Mouse (Mus musculus) forebrain, embryonic 15.5 days (tissue): ENCODE data around the gene Stn1. TPM values are rescaled to one million over a fixed set of nuclear protein-coding genes. Genes with fewer than 3 reads are reported as not detected.

Experiments
- ATAC-seq: fragments of 200-750 bp; cut with Nextera tagmentation; replicated peaks from 2 replicates; pipeline ENCODE4 v1.8.0; 2017; ENCODE audit warnings: mild to moderate bottlenecking, moderate TSS enrichment, moderate library complexity
- H3K27ac ChIP-seq: fragments of 300-500 bp; sonication (generic); replicated peaks from 2 replicates; pipeline ENCODE4 v1.5.1; 2015; ENCODE audit warnings: mild to moderate bottlenecking, inconsistent platforms
- H3K27me3 ChIP-seq: fragments of 300-500 bp; sonication (generic); 2 replicates; pipeline ENCODE4 v1.6.1; 2015; ENCODE audit warnings: inconsistent platforms
- H3K36me3 ChIP-seq: fragments of 300-500 bp; sonication (generic); 2 replicates; pipeline ENCODE4 v1.6.1; 2015; ENCODE audit warnings: mild to moderate bottlenecking, inconsistent platforms
- H3K4me1 ChIP-seq: fragments of 300-500 bp; sonication (generic); 2 replicates; pipeline ENCODE4 v1.6.1; 2015; ENCODE audit warnings: inconsistent platforms
- H3K4me2 ChIP-seq: fragments of 300-500 bp; sonication (generic); replicated peaks from 2 replicates; pipeline ENCODE4 v1.6.1; 2015; ENCODE audit warnings: mild to moderate bottlenecking, inconsistent platforms
- H3K4me3 ChIP-seq: fragments of 300-500 bp; sonication (generic); 2 replicates; pipeline ENCODE4 v1.5.1; 2015; ENCODE audit warnings: mild to moderate bottlenecking, inconsistent platforms
- H3K9ac ChIP-seq: fragments of 300-500 bp; sonication (generic); replicated peaks from 2 replicates; pipeline ENCODE4 v1.6.1; 2015; ENCODE audit warnings: mild to moderate bottlenecking, inconsistent platforms
- H3K9me3 ChIP-seq: fragments of 300-500 bp; sonication (generic); 2 replicates; pipeline ENCODE4 v1.6.1; 2016; ENCODE audit warnings: inconsistent platforms
- WGBS: fragments of 180-500 bp; shearing (Covaris S2); methylation state at CpG from one replicate; pipeline ENCODE4 v1.1.7; 2015; ENCODE audit warnings: mixed read lengths; 5-methylcytosine and 5-hydroxymethylcytosine counted together
- polyA plus RNA-seq: library from polyadenylated mRNA; unstranded; fragments of >200 nt; fragmentation: Nextera tagmentation; extraction: Ambion mirVana; gene quantifications from 2 replicates; pipeline ENCODE4 v1.2.1, GENCODE M21; 2015

The Stn1 gene
- polyA plus RNA-seq, 1 experiment from 2014 or later, result 33.6 TPM

DNA sequence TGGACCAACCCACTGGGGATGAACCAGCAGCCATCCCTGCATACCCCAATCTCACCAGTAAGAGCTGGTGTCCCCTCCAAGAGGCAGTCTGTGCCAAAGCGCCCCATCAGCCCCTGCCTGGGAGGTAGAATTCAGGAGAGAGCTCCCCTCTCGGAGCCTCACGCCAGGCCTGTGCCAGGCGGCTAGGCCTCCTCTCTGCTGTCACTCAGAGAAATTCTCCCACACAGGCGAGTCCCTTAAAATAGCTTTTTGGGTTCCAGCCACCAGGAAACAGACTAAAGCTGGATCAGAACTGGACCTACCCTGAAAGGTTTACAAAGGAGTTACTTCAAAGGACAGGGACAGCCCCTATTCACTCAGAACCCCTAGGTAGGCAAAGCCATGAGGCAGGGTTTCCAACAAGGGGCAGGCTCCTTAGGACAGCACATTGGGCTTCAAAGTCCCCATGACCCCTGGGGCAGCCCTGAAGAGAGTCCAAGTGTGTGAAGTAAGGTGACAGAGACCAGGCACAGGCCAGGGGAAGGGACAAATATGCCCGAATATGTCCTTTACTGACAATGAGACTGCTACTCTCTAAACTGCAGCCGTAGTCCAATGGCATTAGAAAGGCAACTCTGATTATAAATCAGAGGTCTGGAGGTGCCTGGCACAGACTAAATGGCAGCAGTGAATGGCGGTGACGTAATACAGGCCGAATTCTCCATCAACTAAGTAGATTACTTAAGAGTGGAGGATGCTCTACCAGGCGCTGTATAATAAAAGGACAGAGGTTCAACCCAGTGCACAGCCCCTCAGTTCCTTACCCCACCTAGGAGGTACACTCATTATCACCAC is 82.9 kb downstream of the Stn1 start:
- 52% methylated on average over 11 of the region's 11 CpGs for WGBS
- no peaks in the 10 kb centered on the region for H3K36me3 ChIP-seq
- H3K27me3 ChIP-seq, result no peaks in the 10 kb centered on the region
- no peaks in the 10 kb centered on the region for H3K9me3 ChIP-seq
- H3K4me3 ChIP-seq, result no peak overlapping the region
- H3K9ac ChIP-seq, result no peak overlapping the region
- peak overlapping the region; percentile 47 for H3K27ac ChIP-seq
- no peak overlapping the region for H3K4me2 ChIP-seq
- peak; percentile 36; the same call in 1 of the 2 replicates for ATAC-seq
- H3K4me1 ChIP-seq, result peaks cover 24% of the 10 kb centered on the region

DNA sequence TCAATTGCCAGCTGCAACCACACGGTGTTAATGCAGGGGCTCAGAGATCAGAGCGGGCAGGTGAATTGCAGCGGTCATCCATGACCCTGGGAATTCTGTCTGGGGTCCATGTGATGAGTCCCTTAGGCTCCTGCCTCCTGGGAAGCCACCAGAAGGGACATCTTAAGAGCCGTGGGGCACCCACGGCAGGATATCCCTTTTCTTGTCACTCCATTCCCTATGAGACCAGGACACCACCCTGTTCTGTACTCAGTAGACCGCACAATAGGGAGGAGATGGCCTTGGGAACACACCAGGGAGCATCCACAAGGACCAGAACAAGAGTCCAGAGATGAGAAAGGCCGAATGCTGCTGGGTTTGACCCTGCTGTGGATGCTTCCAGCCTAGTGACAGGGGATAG is 84.0 kb downstream of the Stn1 start:
- Histone ChIP-seq H3K9ac (no peak overlapping the region), H3K36me3 (no peaks in the 10 kb centered on the region), H3K4me2 (no peak overlapping the region), H3K4me3 (no peak overlapping the region), H3K27me3 (no peaks in the 10 kb centered on the region), H3K27ac (no peak overlapping the region), H3K9me3 (no peaks in the 10 kb centered on the region), H3K4me1 (peaks cover 31% of the 10 kb centered on the region)
- 87% methylated on average over 7 of the region's 7 CpGs for WGBS
- no peak for ATAC-seq

DNA sequence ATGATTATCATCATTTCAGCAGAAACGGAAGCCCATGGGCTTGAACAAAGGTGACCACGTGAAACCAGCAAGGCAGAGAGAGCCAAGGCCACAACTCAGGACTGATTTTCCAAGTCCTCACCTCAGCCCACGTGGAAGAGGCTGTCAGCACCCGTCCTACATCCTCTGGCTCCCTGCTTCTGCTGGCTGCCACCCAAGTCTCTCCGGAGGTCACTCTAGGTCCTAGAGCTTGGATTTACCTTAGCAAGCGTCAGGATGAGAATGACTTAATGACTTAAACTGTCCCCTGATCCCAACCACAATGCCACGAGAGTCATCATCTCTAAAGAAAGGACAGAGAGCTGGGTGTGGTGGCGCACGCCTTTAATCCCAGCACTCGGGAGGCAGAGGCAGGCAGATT is 84.6 kb downstream of the Stn1 start:
- no peaks in the 10 kb centered on the region for H3K36me3 ChIP-seq
- no peak overlapping the region for H3K27ac ChIP-seq
- WGBS, result 88% methylated on average over 10 of the region's 10 CpGs
- no peak for ATAC-seq
- H3K4me3 ChIP-seq, result no peak overlapping the region
- H3K4me2 ChIP-seq, result no peak overlapping the region
- H3K4me1 ChIP-seq, result peaks cover 37% of the 10 kb centered on the region
- H3K9ac ChIP-seq, result no peak overlapping the region
- no peaks in the 10 kb centered on the region for H3K9me3 ChIP-seq
- no peaks in the 10 kb centered on the region for H3K27me3 ChIP-seq

DNA sequence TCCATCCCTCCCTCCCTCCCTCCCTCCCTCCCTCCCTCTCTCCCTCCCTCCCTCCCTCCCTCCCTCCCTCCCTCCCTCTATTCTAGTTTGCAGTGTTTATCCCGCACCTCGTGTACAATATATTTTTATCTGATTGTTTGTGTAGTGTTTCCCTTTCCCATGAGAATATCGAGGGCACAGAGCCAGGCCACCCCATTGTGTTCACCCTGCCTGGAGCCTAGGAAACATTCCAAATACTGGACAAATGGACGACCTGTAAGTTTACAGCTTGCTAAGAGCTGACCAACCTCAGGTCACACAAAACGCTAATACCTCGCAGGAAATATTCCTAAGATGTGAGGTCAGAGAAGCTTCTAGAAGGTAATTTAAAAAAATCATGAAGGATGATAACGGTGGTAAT is 85.1 kb downstream of the Stn1 start:
- Histone ChIP-seq H3K36me3 (no peaks in the 10 kb centered on the region), H3K27me3 (no peaks in the 10 kb centered on the region), H3K9ac (no peak overlapping the region), H3K4me1 (peaks cover 41% of the 10 kb centered on the region), H3K27ac (no peak overlapping the region), H3K9me3 (no peaks in the 10 kb centered on the region), H3K4me2 (no peak overlapping the region), H3K4me3 (no peak overlapping the region)
- ATAC-seq, result no peak
- WGBS, result 74% methylated on average over 6 of the region's 7 CpGs

DNA sequence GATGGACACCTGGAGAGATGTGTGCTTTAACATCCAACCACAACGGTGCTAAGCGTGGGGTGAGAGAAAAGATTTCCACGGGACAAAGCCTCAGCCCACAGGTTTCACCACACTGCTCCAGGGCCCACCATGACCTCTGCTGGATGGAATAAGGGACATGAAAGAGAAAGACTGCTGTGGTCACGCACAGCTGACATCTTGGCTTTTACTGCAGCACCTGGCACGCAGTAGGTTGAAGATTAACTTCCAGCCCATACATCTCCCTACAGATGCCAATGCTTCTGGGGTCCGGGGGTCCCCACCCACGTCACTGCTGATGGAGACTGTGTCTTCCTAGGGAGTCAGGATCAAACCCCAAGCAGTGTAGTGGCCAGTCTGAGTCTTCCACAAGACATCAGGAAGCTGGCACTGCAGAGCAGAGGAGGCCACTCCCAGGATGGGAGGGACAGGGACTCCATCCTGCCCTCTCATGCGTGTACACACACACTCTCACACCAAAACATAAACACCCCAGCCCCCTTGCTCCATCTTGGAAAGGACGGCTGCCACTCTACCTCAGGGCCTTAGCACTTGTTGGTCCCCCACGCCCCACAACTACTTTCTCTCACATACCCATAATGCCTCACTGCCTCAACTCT is 85.7 kb downstream of the Stn1 start:
- no peak overlapping the region for H3K27ac ChIP-seq
- no peaks in the 10 kb centered on the region for H3K9me3 ChIP-seq
- no peak overlapping the region for H3K9ac ChIP-seq
- WGBS, result 83% methylated on average over 10 of the region's 10 CpGs
- no peaks in the 10 kb centered on the region for H3K27me3 ChIP-seq
- no peak overlapping the region for H3K4me2 ChIP-seq
- H3K4me1 ChIP-seq, result peaks cover 48% of the 10 kb centered on the region
- no peak for ATAC-seq
- no peaks in the 10 kb centered on the region for H3K36me3 ChIP-seq
- no peak overlapping the region for H3K4me3 ChIP-seq

Other genes with a start within 250 kb of the Stn1 start
- gene Sh3pxd2a, start 73.1 kb downstream of the Stn1 start, polyA plus RNA-seq, result 2.0 and 2.2 TPM in 2 replicates
- 7.1 and 8.0 TPM in 2 replicates for gene Slk, start 42.2 kb upstream of the Stn1 start, polyA plus RNA-seq
- 0.18 and 0.55 TPM in 2 replicates for gene Col17a1, start 154.6 kb upstream of the Stn1 start, polyA plus RNA-seq
- 183 and 185 TPM in 2 replicates for gene Sfr1, start 194.2 kb upstream of the Stn1 start, polyA plus RNA-seq